ENCODE assay signal across 12 mouse cellular contexts in genomic region chr10:61627195-61627937, GRCm38 (mm10). TPM values are rescaled to one million over a fixed set of nuclear protein-coding genes. Genes with fewer than 3 reads are reported as not detected.
DNase-seq lines count a peak whose midpoint lies in the region; ATAC-seq lines count a peak whose summit lies in the region.
"Had no signal": no experiment of that assay in that cellular context is flagged by ENCODE, and none has a peak within 500 bp of the region (broad histone marks: within the 10 kb centered on the region; RNA-seq: fewer than 3 reads in every experiment).

No protein-coding gene starts in this region.

- peaks cover 15% of the 10 kb centered on the region for H3K27me3 ChIP-seq in kidney, embryonic 14.5 days (ENCODE audit: control insufficient read depth, insufficient read depth, low read length)

- H3K9me3 ChIP-seq in kidney, embryonic 14.5 days (ENCODE audit: control insufficient read depth, low read length): no peaks in the 10 kb centered on the region

- H3K27ac ChIP-seq in kidney, embryonic 14.5 days (ENCODE audit: low read depth, low read length): no peak overlapping the region

- no peaks in the 10 kb centered on the region for H3K36me3 ChIP-seq in kidney, embryonic 14.5 days (ENCODE audit: control insufficient read depth, insufficient read depth, low read length)

- peak; percentile 23 to 31 for DNase-seq in adrenal gland, postnatal 36 days
- DNase-seq in adrenal gland, adult 2 months: no peak
- peak; percentile 24 for DNase-seq in kidney, postnatal 14 days
- peak; percentile 45 for DNase-seq in embryo, embryonic 10.5 days (ENCODE audit: low spot score)
- peak; percentile 19 for DNase-seq in lung, postnatal 14 days
- DNase-seq in left cerebral cortex, adult 11 months (ENCODE audit: low spot score): no peak
- DNase-seq: cerebellum, postnatal 36 days; thymus, postnatal 4 days had no signal

- no peak overlapping the region for H3K4me2 ChIP-seq in kidney, embryonic 14.5 days (replicated peaks; ENCODE audit: low read depth, low read length)

- H3K4me3 ChIP-seq in kidney, embryonic 14.5 days (ENCODE audit: low read length): no peak overlapping the region

- no peak overlapping the region for H3K9ac ChIP-seq in kidney, embryonic 14.5 days (ENCODE audit: low read depth, low read length)

- peaks cover 10% of the 10 kb centered on the region for H3K4me1 ChIP-seq in kidney, embryonic 14.5 days (ENCODE audit: control insufficient read depth, insufficient read depth, low read length)

- WGBS in kidney, embryonic 14.5 days: 65% methylated on average over 15 of the region's 15 CpGs

- no peak for ATAC-seq in kidney, embryonic 14.5 days (ENCODE audit: low FRiP score, low TSS enrichment)
- no peak for ATAC-seq in frontal cortex, adult (ENCODE audit: low TSS enrichment)

RNA-seq across cellular contexts. Expression of gene Ppa1, which starts 21.0 kb away (rescaled TPM):
- 100 to 1,000 TPM; 133 to 148 TPM for total RNA-seq in adrenal gland, postnatal 36 days (2021)
- total RNA-seq in adrenal gland, adult 2 months (2021): 100 to 1,000 TPM; 146 to 317 TPM
- polyA plus RNA-seq in adrenal gland, adult 2 months (2012; rRNA removed): 26.4 and 29.9 TPM in 2 replicates
- polyA plus RNA-seq in kidney, embryonic 14.5 days (2014; fragmentation: Nextera tagmentation; extraction: Ambion mirVana): 205 and 217 TPM in 2 replicates

RNA-seq across cellular contexts. Expression of gene Npffr1, which starts 32.1 kb away (rescaled TPM):
- under 1 TPM; 0.26 to 0.33 TPM for total RNA-seq in adrenal gland, postnatal 36 days (2021)
- under 1 TPM; 0.12 to 0.73 TPM for total RNA-seq in adrenal gland, adult 2 months (2021)
- polyA plus RNA-seq in adrenal gland, adult 2 months (2012; rRNA removed): 0.18 and 0.37 TPM in 2 replicates
- polyA plus RNA-seq in kidney, embryonic 14.5 days (2014; fragmentation: Nextera tagmentation; extraction: Ambion mirVana): 0.27 TPM in 1 of 2 replicates, not detected in the other
- total RNA-seq: MEL had no signal
- polyA plus RNA-seq: stomach, embryonic 14.5 days had no signal

RNA-seq across cellular contexts. Expression of gene Sar1a, which starts 52.7 kb away (rescaled TPM):
- total RNA-seq in adrenal gland, postnatal 36 days (2021): 100 to 1,000 TPM; 198 to 208 TPM
- 100 to 1,000 TPM; 199 to 205 TPM for total RNA-seq in adrenal gland, adult 2 months (2021)
- 113 and 119 TPM in 2 replicates for polyA plus RNA-seq in adrenal gland, adult 2 months (2012; rRNA removed)
- polyA plus RNA-seq in kidney, embryonic 14.5 days (2014; fragmentation: Nextera tagmentation; extraction: Ambion mirVana): 161 and 246 TPM in 2 replicates

Comparison
In these comparisons a context has a peak if more than half of its experiments do, and no peak if none do; other contexts are left out.
1. DNase-seq: peak in adrenal gland, postnatal 36 days (2 of 2), kidney, postnatal 14 days (single experiment), embryo, embryonic 10.5 days (single experiment) and lung, postnatal 14 days (single experiment); none in adrenal gland, adult 2 months (single experiment) and left cerebral cortex, adult 11 months (single experiment).